Mouse (Mus musculus): ENCODE data around the gene Krt23. TPM values are rescaled to one million over a fixed set of nuclear protein-coding genes. Genes with fewer than 3 reads are reported as not detected.
A peak's percentile ranks its signal among the peaks of the same experiment; 100 is the strongest.

Gene Krt23
- polyA plus RNA-seq, 1 experiment from 2014 or later = 9.2 TPM

- Histone ChIP-seq H3K4me2 (ENCODE audit: low read length) (no peak overlapping the region), H3K9ac (ENCODE audit: low read length) (no peak overlapping the region), H3K27me3 (replicated peaks; ENCODE audit: control insufficient read depth, insufficient read depth, low read length) (no peaks in the 10 kb centered on the region), H3K27ac (ENCODE audit: low read depth) (no peak overlapping the region), H3K9me3 (ENCODE audit: control insufficient read depth, low read length) (no peaks in the 10 kb centered on the region), H3K4me1 (replicated peaks; ENCODE audit: control insufficient read depth, insufficient read depth, low read length) (no peaks in the 10 kb centered on the region), H3K36me3 (ENCODE audit: control insufficient read depth, insufficient read depth, low read length) (no peaks in the 10 kb centered on the region), H3K4me3 (ENCODE audit: low read depth, low read length) (no peak overlapping the region)
- ATAC-seq (replicated peaks; ENCODE audit: low FRiP score, low TSS enrichment, low read depth) (no peak), DNase-seq (ENCODE audit: low spot score) (no peak)
- 75% methylated on average over 8 of the region's 8 CpGs for WGBS
Observed at GRCm38 (mm10) chr11:99491040-99491439, 1.9 kb downstream of the Krt23 start.

- Histone ChIP-seq H3K4me1 (replicated peaks; ENCODE audit: control insufficient read depth, insufficient read depth, low read length) (no peaks in the 10 kb centered on the region), H3K27ac (ENCODE audit: low read depth) (no peak overlapping the region), H3K27me3 (replicated peaks; ENCODE audit: control insufficient read depth, insufficient read depth, low read length) (no peaks in the 10 kb centered on the region), H3K9ac (ENCODE audit: low read length) (no peak overlapping the region), H3K9me3 (ENCODE audit: control insufficient read depth, low read length) (no peaks in the 10 kb centered on the region), H3K4me3 (ENCODE audit: low read depth, low read length) (no peak overlapping the region), H3K36me3 (ENCODE audit: control insufficient read depth, insufficient read depth, low read length) (no peaks in the 10 kb centered on the region), H3K4me2 (ENCODE audit: low read length) (no peak overlapping the region)
- no peak for DNase-seq (ENCODE audit: low spot score)
- no peak for ATAC-seq (replicated peaks; ENCODE audit: low FRiP score, low TSS enrichment, low read depth)
- WGBS = 36% methylated on average over 4 of the region's 4 CpGs
Observed at GRCm38 (mm10) chr11:99490624-99491023, 2.3 kb downstream of the Krt23 start.

- ATAC-seq (replicated peaks; ENCODE audit: low FRiP score, low TSS enrichment, low read depth) = peak; percentile 87
- H3K4me3 ChIP-seq (ENCODE audit: low read depth, low read length) = no peak overlapping the region
- no peaks in the 10 kb centered on the region for H3K36me3 ChIP-seq (ENCODE audit: control insufficient read depth, insufficient read depth, low read length)
- H3K27me3 ChIP-seq (replicated peaks; ENCODE audit: control insufficient read depth, insufficient read depth, low read length) = no peaks in the 10 kb centered on the region
- no peaks in the 10 kb centered on the region for H3K4me1 ChIP-seq (replicated peaks; ENCODE audit: control insufficient read depth, insufficient read depth, low read length)
- 48% methylated on average over 3 of the region's 3 CpGs for WGBS
- no peak overlapping the region for H3K4me2 ChIP-seq (ENCODE audit: low read length)
- peak overlapping the region; percentile 57; the same call in 1 of the 2 replicates for H3K27ac ChIP-seq (ENCODE audit: low read depth)
- peak; percentile 55 for DNase-seq (ENCODE audit: low spot score)
- no peaks in the 10 kb centered on the region for H3K9me3 ChIP-seq (ENCODE audit: control insufficient read depth, low read length)
- no peak overlapping the region for H3K9ac ChIP-seq (ENCODE audit: low read length)
Observed at GRCm38 (mm10) chr11:99489233-99489632, 3.7 kb downstream of the Krt23 start.

- no peak for ATAC-seq (replicated peaks; ENCODE audit: low FRiP score, low TSS enrichment, low read depth)
- Histone ChIP-seq H3K4me1 (replicated peaks; ENCODE audit: control insufficient read depth, insufficient read depth, low read length) (no peaks in the 10 kb centered on the region), H3K4me3 (ENCODE audit: low read depth, low read length) (no peak overlapping the region), H3K4me2 (ENCODE audit: low read length) (no peak overlapping the region), H3K9me3 (ENCODE audit: control insufficient read depth, low read length) (no peaks in the 10 kb centered on the region), H3K36me3 (ENCODE audit: control insufficient read depth, insufficient read depth, low read length) (no peaks in the 10 kb centered on the region), H3K27me3 (replicated peaks; ENCODE audit: control insufficient read depth, insufficient read depth, low read length) (no peaks in the 10 kb centered on the region), H3K9ac (ENCODE audit: low read length) (no peak overlapping the region), H3K27ac (ENCODE audit: low read depth) (no peak overlapping the region)
- 67% methylated on average over 3 of the region's 3 CpGs for WGBS
- no peak for DNase-seq (ENCODE audit: low spot score)
Observed at GRCm38 (mm10) chr11:99474981-99475380, 18.0 kb downstream of the Krt23 start.

- H3K9me3 ChIP-seq (ENCODE audit: control insufficient read depth, low read length) = no peaks in the 10 kb centered on the region
- WGBS = 64% methylated on average over 6 of the region's 6 CpGs
- H3K4me2 ChIP-seq (ENCODE audit: low read length) = no peak overlapping the region
- no peaks in the 10 kb centered on the region for H3K27me3 ChIP-seq (replicated peaks; ENCODE audit: control insufficient read depth, insufficient read depth, low read length)
- no peak overlapping the region for H3K27ac ChIP-seq (ENCODE audit: low read depth)
- DNase-seq (ENCODE audit: low spot score) (no peak), ATAC-seq (replicated peaks; ENCODE audit: low FRiP score, low TSS enrichment, low read depth) (no peak)
- no peaks in the 10 kb centered on the region for H3K36me3 ChIP-seq (ENCODE audit: control insufficient read depth, insufficient read depth, low read length)
- H3K4me3 ChIP-seq (ENCODE audit: low read depth, low read length) = no peak overlapping the region
- H3K4me1 ChIP-seq (replicated peaks; ENCODE audit: control insufficient read depth, insufficient read depth, low read length) = no peaks in the 10 kb centered on the region
- H3K9ac ChIP-seq (ENCODE audit: low read length) = no peak overlapping the region
Observed at GRCm38 (mm10) chr11:99473433-99473832, 19.5 kb downstream of the Krt23 start.

- Histone ChIP-seq H3K4me3 (ENCODE audit: low read depth, low read length) (no peak overlapping the region), H3K4me2 (ENCODE audit: low read length) (no peak overlapping the region), H3K36me3 (ENCODE audit: control insufficient read depth, insufficient read depth, low read length) (no peaks in the 10 kb centered on the region), H3K4me1 (replicated peaks; ENCODE audit: control insufficient read depth, insufficient read depth, low read length) (no peaks in the 10 kb centered on the region), H3K9ac (ENCODE audit: low read length) (no peak overlapping the region), H3K9me3 (ENCODE audit: control insufficient read depth, low read length) (no peaks in the 10 kb centered on the region), H3K27ac (ENCODE audit: low read depth) (no peak overlapping the region), H3K27me3 (replicated peaks; ENCODE audit: control insufficient read depth, insufficient read depth, low read length) (no peaks in the 10 kb centered on the region)
- DNase-seq (ENCODE audit: low spot score) (no peak), ATAC-seq (replicated peaks; ENCODE audit: low FRiP score, low TSS enrichment, low read depth) (no peak)
- 80% methylated on average over 4 of the region's 4 CpGs for WGBS
Observed at GRCm38 (mm10) chr11:99472405-99472804, 20.5 kb downstream of the Krt23 start.

GRCm38 (mm10) chr11:99471946-99472345 lies 21.0 kb downstream of the Krt23 start:
- 80% methylated on average over 6 of the region's 6 CpGs for WGBS
- no peak overlapping the region for H3K27ac ChIP-seq (ENCODE audit: low read depth)
- DNase-seq (ENCODE audit: low spot score) = no peak

GRCm38 (mm10) chr11:99469228-99469627 lies 23.7 kb downstream of the Krt23 start:
- Histone ChIP-seq H3K27ac (ENCODE audit: low read depth) (no peak overlapping the region), H3K9ac (ENCODE audit: low read length) (no peak overlapping the region), H3K27me3 (replicated peaks; ENCODE audit: control insufficient read depth, insufficient read depth, low read length) (no peaks in the 10 kb centered on the region), H3K4me1 (replicated peaks; ENCODE audit: control insufficient read depth, insufficient read depth, low read length) (0 out of 2 replicates have a peak, but pooled peaks cover 3% of the 10 kb centered on the region), H3K9me3 (ENCODE audit: control insufficient read depth, low read length) (no peaks in the 10 kb centered on the region), H3K4me2 (ENCODE audit: low read length) (no peak overlapping the region), H3K4me3 (ENCODE audit: low read depth, low read length) (no peak overlapping the region), H3K36me3 (ENCODE audit: control insufficient read depth, insufficient read depth, low read length) (no peaks in the 10 kb centered on the region)
- ATAC-seq (replicated peaks; ENCODE audit: low FRiP score, low TSS enrichment, low read depth) = no peak
- 25% methylated on average over 4 of the region's 4 CpGs for WGBS
- no peak for DNase-seq (ENCODE audit: low spot score)

More at GRCm38 (mm10) chr11:99471946-99472345, 21.0 kb downstream of the Krt23 start:
- Histone ChIP-seq H3K4me2 (ENCODE audit: low read length) (no peak overlapping the region), H3K36me3 (ENCODE audit: control insufficient read depth, insufficient read depth, low read length) (no peaks in the 10 kb centered on the region), H3K4me3 (ENCODE audit: low read depth, low read length) (no peak overlapping the region), H3K9me3 (ENCODE audit: control insufficient read depth, low read length) (no peaks in the 10 kb centered on the region), H3K27me3 (replicated peaks; ENCODE audit: control insufficient read depth, insufficient read depth, low read length) (no peaks in the 10 kb centered on the region), H3K4me1 (replicated peaks; ENCODE audit: control insufficient read depth, insufficient read depth, low read length) (0 out of 2 replicates have a peak, but pooled peaks cover under 1% of the 10 kb centered on the region), H3K9ac (ENCODE audit: low read length) (no peak overlapping the region)
- no peak for ATAC-seq (replicated peaks; ENCODE audit: low FRiP score, low TSS enrichment, low read depth)

GRCm38 (mm10) chr11:99468566-99468965 lies 24.4 kb downstream of the Krt23 start:
- no peak for ATAC-seq (replicated peaks; ENCODE audit: low FRiP score, low TSS enrichment, low read depth)
- DNase-seq (ENCODE audit: low spot score) = peak; percentile 51
- H3K4me2 ChIP-seq (ENCODE audit: low read length) = no peak overlapping the region

More at GRCm38 (mm10) chr11:99468566-99468965, 24.4 kb downstream of the Krt23 start:
- Histone ChIP-seq H3K27me3 (replicated peaks; ENCODE audit: control insufficient read depth, insufficient read depth, low read length) (no peaks in the 10 kb centered on the region), H3K9ac (ENCODE audit: low read length) (no peak overlapping the region), H3K36me3 (ENCODE audit: control insufficient read depth, insufficient read depth, low read length) (no peaks in the 10 kb centered on the region), H3K4me3 (ENCODE audit: low read depth, low read length) (no peak overlapping the region), H3K4me1 (replicated peaks; ENCODE audit: control insufficient read depth, insufficient read depth, low read length) (0 out of 2 replicates have a peak, but pooled peaks cover 3% of the 10 kb centered on the region), H3K27ac (ENCODE audit: low read depth) (no peak overlapping the region), H3K9me3 (ENCODE audit: control insufficient read depth, low read length) (no peaks in the 10 kb centered on the region)
- 70% methylated on average over 11 of the region's 11 CpGs for WGBS
